Mouse (Mus musculus) stomach, postnatal 0 days (tissue): ENCODE results near the gene Ucp2. TPM values are rescaled to one million over a fixed set of nuclear protein-coding genes. Genes with fewer than 3 reads are reported as not detected.
A peak's percentile ranks its signal among the peaks of the same experiment; 100 is the strongest.

Experiments
- ATAC-seq: fragments of 200-750 bp; cut with Nextera tagmentation; 2 replicates; pipeline ENCODE4 v1.8.0; 2017; ENCODE audit not compliant: low FRiP score, low TSS enrichment
- DNase-seq: peaks from one replicate; pipeline ENCODE4 v3.0.0-alpha.2; 2016; ENCODE audit warnings: low spot score
- H3K27ac ChIP-seq: fragments of 300-500 bp; sonication (generic); replicated peaks from 2 replicates; pipeline ENCODE4 v1.5.1; 2014; ENCODE audit warnings: mild to moderate bottlenecking, control low read depth
- H3K27me3 ChIP-seq: fragments of 300-500 bp; sonication (generic); 2 replicates; pipeline ENCODE4 v1.6.1; 2014; ENCODE audit warnings: low read length; ENCODE audit not compliant: control insufficient read depth, insufficient read depth
- H3K36me3 ChIP-seq: fragments of 300-500 bp; sonication (generic); 2 replicates; pipeline ENCODE4 v1.6.1; 2014; ENCODE audit warnings: low read length, mixed read lengths; ENCODE audit not compliant: control insufficient read depth, insufficient read depth
- H3K4me1 ChIP-seq: fragments of 300-500 bp; sonication (generic); replicated peaks from 2 replicates; pipeline ENCODE4 v1.6.1; 2014; ENCODE audit warnings: antibody characterized with exemption; ENCODE audit not compliant: control insufficient read depth, insufficient read depth
- H3K4me2 ChIP-seq: fragments of 300-500 bp; sonication (generic); replicated peaks from 2 replicates; pipeline ENCODE4 v1.6.1; 2014; ENCODE audit warnings: low read depth, mild to moderate bottlenecking, control low read depth, moderate library complexity
- H3K4me3 ChIP-seq: fragments of 300-500 bp; sonication (generic); 2 replicates; pipeline ENCODE4 v1.5.1; 2014; ENCODE audit warnings: low read depth, low read length, control low read depth
- H3K9ac ChIP-seq: fragments of 300-500 bp; sonication (generic); 2 replicates; pipeline ENCODE4 v1.6.1; 2014; ENCODE audit warnings: mild to moderate bottlenecking, low read length, control low read depth, mixed read lengths
- H3K9me3 ChIP-seq: fragments of 300-500 bp; sonication (generic); 2 replicates; pipeline ENCODE4 v1.6.1; 2016; ENCODE audit warnings: low read length; ENCODE audit not compliant: control insufficient read depth
- CTCF ChIP-seq: IDR thresholded peaks from 2 replicates; pipeline ENCODE4 v1.5.1; 2016; ENCODE audit warnings: antibody characterized with exemption, low read depth, mild to moderate bottlenecking, moderate library complexity
- EP300 ChIP-seq: optimal IDR thresholded peaks from 2 replicates; pipeline ENCODE3; 2016; ENCODE audit warnings: antibody characterized with exemption
- WGBS: fragments of 180-500 bp; shearing (Covaris S2); extraction: QIAGEN DNeasy Blood & Tissue Kit; methylation state at CpG from one replicate; pipeline ENCODE4 v1.1.7; 2014; 5-methylcytosine and 5-hydroxymethylcytosine counted together
- polyA plus RNA-seq: library from polyadenylated mRNA; unstranded; fragments of >200 nt; fragmentation: Nextera tagmentation; extraction: Ambion mirVana; gene quantifications from 2 replicates; pipeline ENCODE4 v1.2.1, GENCODE M21; 2015

The Ucp2 gene
- polyA plus RNA-seq, 1 experiment from 2014 or later, result 618 TPM

- WGBS, result 42% methylated on average over 5 of the region's 5 CpGs
- H3K36me3 ChIP-seq, result no peaks in the 10 kb centered on the region; the same call in 1 of the 2 replicates
- ATAC-seq, result 0 out of 2 replicates have a peak, but pooled peaks have one; percentile 8
- no peak for DNase-seq
- peak; percentile 62 for TF ChIP-seq CTCF
- TF ChIP-seq EP300, result no peak
- no peaks in the 10 kb centered on the region for H3K9me3 ChIP-seq
- H3K4me1 ChIP-seq, result no peaks in the 10 kb centered on the region
- H3K4me2 ChIP-seq, result no peak overlapping the region
- no peaks in the 10 kb centered on the region for H3K27me3 ChIP-seq
- H3K27ac ChIP-seq, result no peak overlapping the region
- no peak overlapping the region for H3K9ac ChIP-seq
- no peak overlapping the region for H3K4me3 ChIP-seq
Measured at GRCm38 (mm10) chr7:100550338-100551007, 57.3 kb downstream of the Ucp2 start.

Other genes starting within 250 kb of the Ucp2 start
- gene P4ha3, start 207.8 kb upstream of the Ucp2 start, polyA plus RNA-seq, result 1.2 and 1.4 TPM in 2 replicates
- 5.2 and 5.6 TPM in 2 replicates for gene C2cd3, start 121.1 kb upstream of the Ucp2 start, polyA plus RNA-seq
- gene Ppme1, start 121.0 kb upstream of the Ucp2 start, polyA plus RNA-seq, result 27.2 and 28.0 TPM in 2 replicates
- 1.4 and 1.7 TPM in 2 replicates for gene Ucp3, start 20.3 kb upstream of the Ucp2 start, polyA plus RNA-seq
- 0.45 and 0.54 TPM in 2 replicates for gene Dnajb13, start 21.6 kb downstream of the Ucp2 start, polyA plus RNA-seq
- gene Coa4, start 43.7 kb downstream of the Ucp2 start, polyA plus RNA-seq, result 25.2 and 27.2 TPM in 2 replicates
- gene Rab6a, start 114.1 kb downstream of the Ucp2 start, polyA plus RNA-seq, result 76.3 and 80.6 TPM in 2 replicates
- gene Mrpl48, start 115.0 kb downstream of the Ucp2 start, polyA plus RNA-seq, result 77.0 and 79.7 TPM in 2 replicates
- 8.7 and 10.4 TPM in 2 replicates for gene Plekhb1, start 169.1 kb downstream of the Ucp2 start, polyA plus RNA-seq
- gene Fam168a, start 213.3 kb downstream of the Ucp2 start, polyA plus RNA-seq, result 15.5 and 17.4 TPM in 2 replicates